Mouse (Mus musculus) embryonic facial prominence, embryonic 15.5 days (tissue): ENCODE data around the gene Plekhj1. TPM values are rescaled to one million over a fixed set of nuclear protein-coding genes. Genes with fewer than 3 reads are reported as not detected.
A peak's percentile ranks its signal among the peaks of the same experiment; 100 is the strongest.

ENCODE experiments used
- ATAC-seq: fragments of 200-750 bp; cut with Nextera tagmentation; 2 replicates; pipeline ENCODE4 v1.8.0; 2017; ENCODE audit warnings: low read depth, moderate TSS enrichment; ENCODE audit not compliant: insufficient number of reproducible peaks, low FRiP score, low TSS enrichment
- H3K27ac ChIP-seq: fragments of 300-500 bp; sonication (generic); replicated peaks from 2 replicates; pipeline ENCODE4 v1.5.1; 2015; ENCODE audit warnings: mild to moderate bottlenecking, inconsistent platforms
- H3K27me3 ChIP-seq: fragments of 300-500 bp; sonication (generic); 2 replicates; pipeline ENCODE4 v1.6.1; 2015; ENCODE audit warnings: inconsistent platforms
- H3K36me3 ChIP-seq: fragments of 300-500 bp; sonication (generic); 2 replicates; pipeline ENCODE4 v1.6.1; 2015; ENCODE audit warnings: mild to moderate bottlenecking, inconsistent platforms
- H3K4me1 ChIP-seq: fragments of 300-500 bp; sonication (generic); 2 replicates; pipeline ENCODE4 v1.6.1; 2015; ENCODE audit warnings: inconsistent platforms
- H3K4me2 ChIP-seq: fragments of 300-500 bp; sonication (generic); replicated peaks from 2 replicates; pipeline ENCODE4 v1.6.1; 2015; ENCODE audit warnings: mild to moderate bottlenecking, inconsistent platforms
- H3K4me3 ChIP-seq: fragments of 300-500 bp; sonication (generic); replicated peaks from 2 replicates; pipeline ENCODE4 v1.5.1; 2015; ENCODE audit warnings: mild to moderate bottlenecking, inconsistent platforms
- H3K9ac ChIP-seq: fragments of 300-500 bp; sonication (generic); 2 replicates; pipeline ENCODE4 v1.6.1; 2015; ENCODE audit warnings: inconsistent platforms
- H3K9me3 ChIP-seq: fragments of 300-500 bp; sonication (generic); replicated peaks from 2 replicates; pipeline ENCODE4 v1.6.1; 2016; ENCODE audit warnings: inconsistent platforms
- WGBS: fragments of 180-500 bp; shearing (Covaris S2); methylation state at CpG from one replicate; pipeline ENCODE4 v1.1.7; 2015; 5-methylcytosine and 5-hydroxymethylcytosine counted together
- polyA plus RNA-seq: library from polyadenylated mRNA; unstranded; fragments of >200 nt; fragmentation: Nextera tagmentation; extraction: Ambion mirVana; gene quantifications from 2 replicates; pipeline ENCODE4 v1.2.1, GENCODE M21; 2015

Plekhj1 gene
- polyA plus RNA-seq, 1 experiment from 2014 or later, result 125 TPM

- 9% methylated on average over 2 of the region's 2 CpGs for WGBS
- Histone ChIP-seq H3K9ac (no peak overlapping the region), H3K27ac (peak overlapping the region; percentile 77), H3K36me3 (peaks cover 94% of the 10 kb centered on the region), H3K4me3 (no peak overlapping the region), H3K4me2 (no peak overlapping the region), H3K27me3 (no peaks in the 10 kb centered on the region), H3K9me3 (no peaks in the 10 kb centered on the region), H3K4me1 (peaks cover 32% of the 10 kb centered on the region)
- peak; percentile 73 for ATAC-seq
Observed at GRCm38 (mm10) chr10:80774549-80774948, 23.9 kb downstream of the Plekhj1 start.

DNA sequence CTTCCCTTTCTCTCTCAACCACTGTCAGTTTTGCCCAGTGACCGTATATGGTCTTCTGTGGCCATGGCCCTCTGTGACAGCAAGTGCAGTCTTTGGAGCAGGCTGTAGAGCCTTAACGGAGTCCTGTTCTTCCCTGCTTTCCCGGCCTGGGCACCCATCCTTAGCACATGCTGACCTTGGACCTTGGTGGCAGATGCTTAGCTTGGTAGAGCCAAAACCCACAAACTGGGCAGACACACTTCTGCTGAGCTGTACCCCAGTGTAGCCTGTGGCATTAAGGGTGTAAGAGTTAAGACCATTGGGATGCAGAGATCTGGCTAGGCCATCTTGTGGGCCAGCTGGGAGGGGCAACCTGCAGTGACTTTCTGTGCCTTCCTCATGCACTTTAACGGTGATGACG lies 24.6 kb downstream of the Plekhj1 start:
- Histone ChIP-seq H3K4me2 (no peak overlapping the region), H3K9ac (no peak overlapping the region), H3K4me1 (peaks cover 32% of the 10 kb centered on the region), H3K4me3 (no peak overlapping the region), H3K36me3 (peaks cover 91% of the 10 kb centered on the region), H3K27me3 (no peaks in the 10 kb centered on the region), H3K27ac (peak overlapping the region; percentile 77), H3K9me3 (no peaks in the 10 kb centered on the region)
- ATAC-seq, result no peak
- WGBS, result 76% methylated on average over 5 of the region's 5 CpGs

- Histone ChIP-seq H3K9me3 (no peaks in the 10 kb centered on the region), H3K4me2 (no peak overlapping the region), H3K4me1 (peaks cover 6% of the 10 kb centered on the region; the same call in 1 of the 2 replicates), H3K36me3 (peaks cover 77% of the 10 kb centered on the region), H3K9ac (no peak overlapping the region), H3K4me3 (no peak overlapping the region), H3K27me3 (no peaks in the 10 kb centered on the region), H3K27ac (no peak overlapping the region)
- WGBS, result 85% methylated on average over 6 of the region's 6 CpGs
- ATAC-seq, result no peak
Observed at GRCm38 (mm10) chr10:80768365-80768764, 30.1 kb downstream of the Plekhj1 start.

- 0 out of 2 replicates have a peak, but pooled peaks cover 4% of the 10 kb centered on the region for H3K4me1 ChIP-seq
- WGBS, result 69% methylated on average over 10 of the region's 10 CpGs
- H3K9ac ChIP-seq, result no peak overlapping the region
- H3K27ac ChIP-seq, result no peak overlapping the region
- H3K36me3 ChIP-seq, result peaks cover 56% of the 10 kb centered on the region
- no peak for ATAC-seq
- H3K9me3 ChIP-seq, result no peaks in the 10 kb centered on the region
- no peak overlapping the region for H3K4me3 ChIP-seq
- no peaks in the 10 kb centered on the region for H3K27me3 ChIP-seq
- H3K4me2 ChIP-seq, result no peak overlapping the region
Observed at GRCm38 (mm10) chr10:80766161-80766815, 32.1 kb downstream of the Plekhj1 start.

- 73% methylated on average over 2 of the region's 2 CpGs for WGBS
- ATAC-seq, result no peak
- Histone ChIP-seq H3K4me2 (no peak overlapping the region), H3K4me1 (peaks cover 10% of the 10 kb centered on the region; the same call in 1 of the 2 replicates), H3K9me3 (no peaks in the 10 kb centered on the region), H3K4me3 (no peak overlapping the region), H3K36me3 (peaks cover 51% of the 10 kb centered on the region), H3K9ac (no peak overlapping the region), H3K27me3 (no peaks in the 10 kb centered on the region), H3K27ac (no peak overlapping the region)
Observed at GRCm38 (mm10) chr10:80765746-80766145, 32.7 kb downstream of the Plekhj1 start.

GRCm38 (mm10) chr10:80763502-80763901 lies 34.9 kb downstream of the Plekhj1 start:
- Histone ChIP-seq H3K4me2 (no peak overlapping the region), H3K36me3 (peaks cover 31% of the 10 kb centered on the region), H3K4me1 (peaks cover 21% of the 10 kb centered on the region; the same call in 1 of the 2 replicates), H3K4me3 (no peak overlapping the region), H3K9ac (no peak overlapping the region), H3K27ac (no peak overlapping the region), H3K9me3 (no peaks in the 10 kb centered on the region), H3K27me3 (no peaks in the 10 kb centered on the region)
- WGBS, result 84% methylated on average over 2 of the region's 2 CpGs
- ATAC-seq, result no peak

GRCm38 (mm10) chr10:80761821-80762220 lies 36.6 kb downstream of the Plekhj1 start:
- H3K27me3 ChIP-seq, result no peaks in the 10 kb centered on the region
- peaks cover 17% of the 10 kb centered on the region for H3K36me3 ChIP-seq
- H3K4me2 ChIP-seq, result no peak overlapping the region
- no peak for ATAC-seq
- H3K27ac ChIP-seq, result no peak overlapping the region
- H3K9ac ChIP-seq, result no peak overlapping the region
- no peak overlapping the region for H3K4me3 ChIP-seq
- 77% methylated on average over 3 of the region's 3 CpGs for WGBS
- peaks cover 38% of the 10 kb centered on the region for H3K4me1 ChIP-seq
- H3K9me3 ChIP-seq, result no peaks in the 10 kb centered on the region

- Histone ChIP-seq H3K9me3 (no peaks in the 10 kb centered on the region), H3K4me1 (peaks cover 48% of the 10 kb centered on the region), H3K27ac (no peak overlapping the region), H3K4me3 (no peak overlapping the region), H3K36me3 (peaks cover 7% of the 10 kb centered on the region; the same call in 1 of the 2 replicates), H3K9ac (no peak overlapping the region), H3K27me3 (no peaks in the 10 kb centered on the region), H3K4me2 (no peak overlapping the region)
- 84% methylated on average over 4 of the region's 4 CpGs for WGBS
- ATAC-seq, result no peak
Observed at GRCm38 (mm10) chr10:80760596-80761524, 37.6 kb downstream of the Plekhj1 start.

DNA sequence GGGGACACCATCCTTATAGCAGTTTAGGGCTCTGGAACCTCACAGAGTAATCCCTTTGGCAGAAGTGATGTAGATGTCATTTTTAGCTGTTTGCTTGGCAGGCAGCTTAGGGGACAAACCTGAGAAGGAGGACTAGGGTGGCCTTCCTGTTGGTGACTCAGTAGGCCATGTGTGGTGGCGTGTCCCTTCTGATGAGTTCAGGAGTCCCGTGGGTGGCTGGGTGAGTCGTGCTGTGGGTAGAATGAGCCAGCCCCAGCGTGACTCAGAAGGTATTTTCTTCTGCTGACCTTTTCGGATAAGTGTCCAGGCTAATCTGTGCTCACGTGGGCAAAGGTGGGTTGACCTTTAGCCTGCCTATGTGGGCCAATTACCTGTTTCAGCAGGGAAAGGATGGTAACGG lies 39.8 kb downstream of the Plekhj1 start:
- H3K4me1 ChIP-seq, result peaks cover 46% of the 10 kb centered on the region
- H3K27me3 ChIP-seq, result no peaks in the 10 kb centered on the region
- WGBS, result 63% methylated on average over 7 of the region's 7 CpGs
- no peak overlapping the region for H3K4me2 ChIP-seq
- no peaks in the 10 kb centered on the region for H3K9me3 ChIP-seq
- H3K27ac ChIP-seq, result no peak overlapping the region
- H3K36me3 ChIP-seq, result no peaks in the 10 kb centered on the region; the same call in 1 of the 2 replicates
- no peak overlapping the region for H3K9ac ChIP-seq
- H3K4me3 ChIP-seq, result no peak overlapping the region
- ATAC-seq, result no peak

DNA sequence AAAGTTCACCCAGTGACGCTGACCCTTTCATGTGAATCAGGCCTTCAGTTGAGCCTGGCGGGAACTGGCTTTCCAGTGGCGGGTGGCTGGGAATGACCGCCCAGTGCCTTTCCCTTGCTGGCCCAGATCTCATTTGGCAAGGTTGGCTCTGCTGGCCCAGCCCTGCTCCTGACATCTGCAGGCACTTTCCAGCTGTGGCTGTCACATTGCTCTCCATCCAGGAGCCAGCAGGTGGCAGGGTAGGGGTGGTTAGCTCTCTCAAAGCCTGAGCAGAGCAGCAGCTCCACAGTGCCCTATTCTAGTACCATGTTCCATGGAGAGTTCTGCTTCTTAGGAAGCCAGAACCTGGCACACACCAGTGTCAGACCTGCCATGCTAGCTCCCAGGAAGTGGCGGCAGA lies 40.7 kb downstream of the Plekhj1 start:
- WGBS, result 31% methylated on average over 5 of the region's 5 CpGs
- 0 out of 2 replicates have a peak, but pooled peaks have one; percentile 21 for ATAC-seq
- H3K36me3 ChIP-seq, result no peaks in the 10 kb centered on the region
- no peaks in the 10 kb centered on the region for H3K27me3 ChIP-seq
- peaks cover 46% of the 10 kb centered on the region for H3K4me1 ChIP-seq
- 0 out of 2 replicates have a peak overlapping the region, but pooled peaks have one; percentile 80 for H3K4me2 ChIP-seq
- H3K9ac ChIP-seq, result no peak overlapping the region
- H3K27ac ChIP-seq, result 0 out of 2 replicates have a peak overlapping the region, but pooled peaks have one; percentile 4
- no peak overlapping the region; the same call in 1 of the 2 replicates for H3K4me3 ChIP-seq
- no peaks in the 10 kb centered on the region for H3K9me3 ChIP-seq

GRCm38 (mm10) chr10:80756967-80757366 lies 41.5 kb downstream of the Plekhj1 start:
- 0 out of 2 replicates have a peak overlapping the region, but pooled peaks have one; percentile 4 for H3K27ac ChIP-seq
- 67% methylated on average over 4 of the region's 4 CpGs for WGBS
- no peak for ATAC-seq
- peak overlapping the region; percentile 80 for H3K4me2 ChIP-seq
- H3K9ac ChIP-seq, result 0 out of 2 replicates have a peak overlapping the region, but pooled peaks have one; percentile 6
- peaks cover 54% of the 10 kb centered on the region for H3K4me1 ChIP-seq
- H3K36me3 ChIP-seq, result no peaks in the 10 kb centered on the region
- H3K4me3 ChIP-seq, result peak overlapping the region; percentile 85
- no peaks in the 10 kb centered on the region for H3K27me3 ChIP-seq
- H3K9me3 ChIP-seq, result no peaks in the 10 kb centered on the region
